Mouse (Mus musculus) induced T-regulatory cell, adult 2 months (primary cell): ENCODE measurements around the gene Sec16b.

Source experiments
- DNase-seq: peaks from one replicate; pipeline ENCODE4 v3.0.0-alpha.2; 2012; ENCODE audit warnings: low read depth

The Sec16b gene

DNA sequence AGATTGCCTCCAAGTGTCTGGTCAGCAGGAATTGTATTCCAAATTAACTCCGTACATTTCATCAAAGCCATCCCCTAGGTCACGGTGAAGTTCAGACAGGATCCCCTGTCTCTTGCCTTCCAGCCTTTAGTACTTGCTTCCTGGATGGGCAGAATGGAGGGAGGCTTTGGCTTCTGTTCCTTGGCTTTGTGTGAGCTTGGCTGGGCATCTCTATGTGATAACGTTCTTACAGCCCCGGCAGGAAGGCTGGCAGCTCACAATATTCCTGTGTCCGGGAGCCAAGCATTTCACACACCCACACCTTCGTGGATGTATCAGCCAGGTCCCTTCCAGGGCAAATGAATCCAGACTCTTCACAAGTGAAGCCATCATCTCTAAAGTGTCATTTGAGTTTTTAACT is 53.5 kb downstream of the Sec16b start:
- no peak for DNase-seq

GRCm38 (mm10) chr1:157560654-157561386 is 54.3 kb downstream of the Sec16b start:
- peak; percentile 29 for DNase-seq

DNA sequence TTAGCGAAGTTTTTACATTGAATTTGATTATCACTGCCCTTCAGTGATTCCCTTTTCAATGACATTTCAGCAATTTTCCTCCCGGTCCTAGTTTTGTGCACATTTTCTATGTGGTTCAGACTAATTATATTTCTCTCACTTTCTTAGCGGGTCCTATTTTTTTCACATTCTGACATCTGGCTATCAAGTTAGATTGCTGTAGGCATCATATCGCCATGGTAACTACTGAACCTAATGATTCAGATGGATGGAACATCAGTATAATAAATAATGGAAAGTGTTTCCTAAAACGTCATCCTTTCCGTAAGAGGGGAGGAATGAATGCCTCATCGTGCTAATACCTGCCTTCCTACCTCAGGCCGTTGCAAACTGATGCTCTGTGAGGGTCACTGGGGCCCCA is 61.3 kb downstream of the Sec16b start:
- no peak for DNase-seq

GRCm38 (mm10) chr1:157569263-157570090 is 62.9 kb downstream of the Sec16b start:
- no peak for DNase-seq

DNA sequence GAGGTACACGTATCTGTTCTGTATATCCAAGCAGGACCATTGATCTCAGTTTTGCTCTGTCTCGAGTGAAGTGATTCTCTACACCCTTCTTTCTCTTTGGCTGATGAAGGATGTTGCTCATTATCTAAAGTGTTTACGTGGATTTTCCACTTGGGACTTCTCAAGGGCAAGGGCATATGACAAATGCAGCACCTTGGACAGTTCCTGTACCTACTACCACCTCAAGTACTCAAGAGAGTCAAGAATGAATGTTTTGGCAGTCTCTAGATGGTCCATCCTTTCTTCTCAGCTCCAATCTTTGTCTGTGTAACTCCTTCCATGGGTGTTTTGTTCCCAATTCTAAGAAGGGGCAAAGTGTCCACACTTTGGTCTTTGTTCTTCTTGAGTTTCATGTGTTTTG is 68.8 kb downstream of the Sec16b start:
- no peak for DNase-seq

- DNase-seq, result no peak
Observed at GRCm38 (mm10) chr1:157578336-157578735, 71.8 kb downstream of the Sec16b start.

- no peak for DNase-seq
Observed at GRCm38 (mm10) chr1:157586556-157586955, 80.0 kb downstream of the Sec16b start.

GRCm38 (mm10) chr1:157592039-157592438 is 85.5 kb downstream of the Sec16b start:
- no peak for DNase-seq

DNA sequence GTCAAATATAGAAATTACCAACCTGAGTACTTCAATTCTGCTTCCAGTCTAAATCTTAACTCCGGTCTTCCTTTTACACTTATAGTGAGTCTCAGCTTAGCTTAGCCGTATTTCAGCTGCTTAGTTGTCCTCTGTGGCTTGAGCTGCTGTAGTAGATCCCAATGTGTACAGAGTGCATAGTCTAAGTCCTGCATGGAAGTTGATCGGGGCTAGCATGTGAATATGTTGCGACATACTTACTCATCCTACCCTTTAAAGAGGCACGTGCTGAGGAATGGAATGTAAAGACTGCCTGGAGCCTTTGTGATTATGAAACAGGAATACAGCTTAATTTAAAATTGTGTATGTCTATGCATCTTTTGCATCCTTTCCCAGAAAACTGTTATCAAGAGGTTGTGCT is 88.0 kb downstream of the Sec16b start:
- no peak for DNase-seq

DNA sequence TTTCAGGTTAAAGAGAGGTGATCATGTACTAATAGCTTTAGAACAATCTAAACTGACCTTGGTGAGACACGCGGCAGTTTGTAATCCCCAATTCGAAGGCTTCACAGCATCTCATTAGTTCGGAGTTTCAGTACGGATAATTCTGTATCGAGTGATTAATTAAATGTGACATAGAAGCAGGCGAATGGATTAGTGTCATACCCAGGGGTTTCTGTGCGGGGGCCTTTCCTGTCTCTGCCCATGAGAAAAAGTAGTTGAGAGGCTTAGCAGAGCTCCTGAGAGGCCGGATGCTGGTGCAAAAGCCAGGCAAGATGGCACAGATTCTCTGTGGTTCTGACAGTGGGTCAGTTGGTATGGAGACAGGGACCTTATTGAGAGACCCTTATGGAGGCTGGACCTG is 88.6 kb downstream of the Sec16b start:
- DNase-seq, result no peak

GRCm38 (mm10) chr1:157604513-157604912 is 98.0 kb downstream of the Sec16b start:
- no peak for DNase-seq
